Mouse (Mus musculus) embryonic fibroblast, embryonic 13.5 days (primary cell): Measurements from ENCODE around the gene Plcl2.

Source experiments
- CTCF ChIP-seq: IDR thresholded peaks from 2 replicates; pipeline ENCODE4 v1.5.1; 2011; ENCODE audit warnings: mild to moderate bottlenecking, control low read depth, low read length, moderate library complexity, borderline replicate concordance; ENCODE audit not compliant: insufficient read depth
- POLR2A ChIP-seq: IDR thresholded peaks from 2 replicates; pipeline ENCODE4 v1.6.1; 2011; ENCODE audit warnings: low read depth, mild to moderate bottlenecking, control low read depth, low read length, moderate library complexity

DNA sequence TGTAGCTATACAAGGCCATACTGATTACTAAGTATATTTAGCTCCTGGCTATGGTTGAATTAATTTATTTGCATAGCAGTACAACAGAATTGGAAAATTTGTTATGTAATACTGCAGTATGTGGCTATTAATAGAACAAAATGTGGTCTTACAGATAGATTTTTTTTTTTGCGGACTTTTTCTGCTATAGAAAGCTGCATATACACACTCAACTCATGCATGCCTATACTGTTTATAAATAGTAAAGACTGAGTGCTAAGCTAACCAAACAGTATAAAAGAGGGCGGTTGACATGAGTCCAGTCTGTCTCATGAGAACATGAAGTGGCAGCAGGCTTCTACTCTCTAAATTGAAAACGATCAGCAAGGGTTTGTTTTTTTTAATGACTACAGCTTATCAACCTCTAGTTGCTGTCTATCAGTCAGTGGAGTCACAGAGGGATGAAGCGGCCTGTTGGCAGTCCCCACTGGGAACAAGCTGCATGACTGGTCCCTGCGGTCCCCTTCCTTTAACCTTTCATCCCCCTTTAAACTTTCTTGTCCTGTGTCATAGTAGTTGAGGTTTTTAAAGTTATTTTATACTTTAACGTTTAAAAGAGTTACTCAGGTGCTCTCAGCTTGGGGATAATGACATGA lies 8.7 kb downstream of the Plcl2 start:
- TF ChIP-seq CTCF (no peak), POLR2A (no peak)
